In the genomic region with DNA sequence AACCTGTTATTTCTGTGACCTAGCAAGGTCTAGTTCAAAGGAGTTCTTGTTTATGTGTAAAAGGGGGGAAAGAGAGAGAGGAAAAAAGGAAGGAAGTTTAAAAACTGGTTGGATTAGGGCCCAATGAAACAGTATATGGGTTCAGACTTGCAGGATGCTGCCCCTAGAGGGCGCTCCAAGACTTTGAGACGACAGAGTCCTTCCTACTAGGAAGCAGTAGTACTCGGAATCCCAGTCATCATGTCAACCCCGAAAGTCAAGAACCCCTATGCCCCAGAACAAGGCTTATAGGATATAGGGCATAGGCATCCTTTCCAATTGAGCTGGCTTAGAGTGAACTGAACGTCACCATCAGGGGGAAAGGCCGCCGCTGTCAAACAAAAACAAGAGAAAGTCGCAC, we compare ENCODE assay signal across 8 mouse cellular contexts. TPM values are rescaled to one million over a fixed set of nuclear protein-coding genes. Genes with fewer than 3 reads are reported as not detected.
DNase-seq lines count a peak whose midpoint lies in the region; ATAC-seq and TF ChIP-seq lines count a peak whose summit lies in the region.

No protein-coding gene starts in this region.

- peak; percentile 34 for DNase-seq in adrenal gland, adult 8-10 months
- DNase-seq in embryo, embryonic 10 days (ENCODE audit: low spot score) = peak; percentile 86
- DNase-seq in kidney, adult 9 months = peak; percentile 78
- peak in 1 of 3 experiments; percentile 17 for DNase-seq in liver, embryonic 14.5 days (ENCODE audit: low read depth in 3 of 3, low spot score in 3 of 3)
- peak; percentile 87 for DNase-seq in urinary bladder, postnatal 14 days (ENCODE audit: low spot score)

- H3K4me2 ChIP-seq in liver, embryonic 14.5 days (ENCODE audit: low read depth) = no peak overlapping the region
- H3K4me2 ChIP-seq in neural tube, embryonic 15.5 days = no peak overlapping the region

- peak; percentile 62 for ATAC-seq in granulocyte monocyte progenitor cell, adult 5-6 weeks (replicated peaks; ENCODE audit: poor library complexity, severe bottlenecking)
- no peak for ATAC-seq in liver, embryonic 14.5 days (ENCODE audit: insufficient read depth)
- peak; percentile 78 for ATAC-seq in neural tube, embryonic 15.5 days (ENCODE audit: low FRiP score)

- no peak overlapping the region for H3K4me3 ChIP-seq in C2C12 (ENCODE audit: insufficient read depth, poor library complexity, severe bottlenecking)
- H3K4me3 ChIP-seq in liver, embryonic 14.5 days (ENCODE audit: insufficient read depth in 1 of 2, low read depth in 2 of 2, low read length in 2 of 2) = no peak overlapping the region
- no peak overlapping the region for H3K4me3 ChIP-seq in neural tube, embryonic 15.5 days (replicated peaks)

- peaks cover 0 to 2% of the 10 kb centered on the region in 2 experiments; a peak in 2 of 4 replicates for H3K4me1 ChIP-seq in liver, embryonic 14.5 days (replicated peaks; ENCODE audit: control insufficient read depth in 2 of 2, insufficient read depth in 2 of 2, low read length in 1 of 2)
- H3K4me1 ChIP-seq in neural tube, embryonic 15.5 days = no peaks in the 10 kb centered on the region

- no peaks in the 10 kb centered on the region for H3K79me2 ChIP-seq in C2C12 (ENCODE audit: control insufficient read depth, insufficient read depth)

- no peak overlapping the region for H3ac ChIP-seq in C2C12 (ENCODE audit: control insufficient read depth, insufficient read length, low read depth)

- H3K9me3 ChIP-seq in liver, embryonic 14.5 days (ENCODE audit: control insufficient read depth, low read length) = no peaks in the 10 kb centered on the region
- H3K9me3 ChIP-seq in neural tube, embryonic 15.5 days (replicated peaks) = no peaks in the 10 kb centered on the region

- TF ChIP-seq EP300 in liver, embryonic 14.5 days (IDR thresholded peaks at IDR 0.05; ENCODE audit: low read depth) = no peak

- H3K27me3 ChIP-seq in C2C12 (ENCODE audit: control insufficient read depth, insufficient read depth, insufficient read length) = no peaks in the 10 kb centered on the region
- H3K27me3 ChIP-seq in liver, embryonic 14.5 days (ENCODE audit: control insufficient read depth, insufficient read depth, low read length) = no peaks in the 10 kb centered on the region
- H3K27me3 ChIP-seq in neural tube, embryonic 15.5 days (replicated peaks) = no peaks in the 10 kb centered on the region

- H3K36me3 ChIP-seq in C2C12 (ENCODE audit: control insufficient read depth, insufficient read depth) = no peaks in the 10 kb centered on the region
- no peaks in the 10 kb centered on the region for H3K36me3 ChIP-seq in liver, embryonic 14.5 days (replicated peaks; ENCODE audit: control insufficient read depth, insufficient read depth, low read depth)
- no peaks in the 10 kb centered on the region for H3K36me3 ChIP-seq in neural tube, embryonic 15.5 days

- no peak overlapping the region for H3K9ac ChIP-seq in liver, embryonic 14.5 days (replicated peaks)
- H3K9ac ChIP-seq in neural tube, embryonic 15.5 days (replicated peaks) = no peak overlapping the region

- WGBS in liver, embryonic 14.5 days (ENCODE audit: insufficient replicate concordance) = 41% methylated on average over 8 of the region's 8 CpGs
- WGBS in neural tube, embryonic 15.5 days = 44% methylated on average over 8 of the region's 8 CpGs

- H3K79me3 ChIP-seq in C2C12 (ENCODE audit: low read depth) = no peaks in the 10 kb centered on the region

- peak; percentile 15 for TF ChIP-seq CTCF in C2C12 (IDR thresholded peaks at IDR 0.05; ENCODE audit: control insufficient read depth, insufficient read depth, insufficient read length)
- TF ChIP-seq CTCF in liver, embryonic 14.5 days (IDR thresholded peaks at IDR 0.05; ENCODE audit: low read depth) = peak; percentile 68

- H3K27ac ChIP-seq in liver, embryonic 14.5 days = no peak overlapping the region
- H3K27ac ChIP-seq in neural tube, embryonic 15.5 days (replicated peaks) = no peak overlapping the region

TF ChIP-seq in C2C12, 6 proteins besides CTCF, POLR2A, EP300 and RAD21:
- TF ChIP-seq CEBPB (IDR thresholded peaks at IDR 0.05; ENCODE audit: low read depth) (no peak), FOSL1 (IDR thresholded peaks at IDR 0.05; ENCODE audit: insufficient read depth, low read length, poor library complexity, severe bottlenecking) (no peak)

RNA-seq across cellular contexts. Expression of gene Parva, which starts 50.0 kb away (rescaled TPM):
- polyA plus RNA-seq in C2C12 (2012; fragmentation: generic; extraction: Trizol) = 126 TPM
- 100 to 1,000 TPM in 2 of 4 experiments, 10 to 100 TPM in 2; 84.9 to 116 (median 99.1) TPM for total RNA-seq in adrenal gland, adult 8-10 months (2022)
- not detected in 2 replicates for total RNA-seq in granulocyte monocyte progenitor cell, adult 5-6 weeks (2014; fragmentation: Nextera tagmentation)
- total RNA-seq in granulocyte monocyte progenitor cell, adult 5-6 weeks (2017) = not detected in 2 replicates
- 3.2 and 3.6 TPM in 2 replicates for polyA plus RNA-seq in liver, embryonic 14.5 days (2012; rRNA removed)
- 4.7 and 5.3 TPM in 2 replicates for polyA plus RNA-seq in liver, embryonic 14.5 days (2014; fragmentation: Nextera tagmentation; extraction: Ambion mirVana)
- polyA plus RNA-seq in neural tube, embryonic 15.5 days (2015; fragmentation: Nextera tagmentation; extraction: Ambion mirVana) = 23.7 and 33.5 TPM in 2 replicates
